Mouse (Mus musculus): Measurements from ENCODE around the gene Pole2. TPM values are rescaled to one million over a fixed set of nuclear protein-coding genes. Genes with fewer than 3 reads are reported as not detected.
A peak's percentile ranks its signal among the peaks of the same experiment; 100 is the strongest.

The Pole2 gene
- 32.6 and 35.3 TPM in 2 replicates for polyA plus RNA-seq (2016; fragmentation: Nextera tagmentation; extraction: Ambion mirVana)

DNA sequence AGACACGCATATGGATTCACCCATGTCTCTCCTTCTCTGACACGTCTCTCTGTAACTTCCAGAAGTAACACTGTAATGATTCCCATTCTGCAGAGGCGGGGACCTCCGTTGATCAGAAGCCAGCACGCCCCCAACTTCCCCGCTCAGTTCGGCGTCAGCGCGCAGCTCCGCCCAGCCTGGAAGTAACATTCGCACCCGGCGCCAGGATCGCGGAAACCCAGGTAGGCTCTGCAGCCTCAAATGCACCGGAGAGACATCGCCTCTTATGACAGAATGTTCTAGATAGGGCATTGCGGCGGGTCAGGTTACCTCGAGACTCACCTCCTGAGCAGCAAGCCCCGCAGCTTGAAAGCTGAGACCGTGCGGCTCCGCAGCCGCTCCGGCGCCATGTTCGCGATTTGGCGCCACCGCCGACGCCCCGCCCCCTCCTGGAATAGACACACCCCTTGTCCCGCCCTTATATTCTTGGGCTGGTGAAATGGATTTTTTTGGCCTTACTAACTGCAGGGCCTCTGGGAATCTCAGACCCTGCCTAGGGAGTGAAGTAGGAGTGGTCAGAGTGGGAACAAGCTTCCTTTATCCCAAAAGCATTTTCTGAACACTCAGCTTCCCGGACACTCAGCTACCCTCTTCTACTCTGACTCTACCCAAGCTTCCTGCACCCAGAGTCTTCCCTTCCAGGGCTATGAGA, at the start of gene Pole2:
Gene Pole2 (minus strand): TSS at position 420 of the 691 bp plus-strand sequence.
- Histone ChIP-seq H3K4me3 (peak within 1 kb of the TSS; percentile 80), H3K4me1 (peaks cover 10% of the 10 kb centered on the region), H3K9me3 (replicated peaks) (no peaks in the 10 kb centered on the region), H3K27me3 (ENCODE audit: low read depth, poor library complexity, severe bottlenecking) (no peaks in the 10 kb centered on the region), H3K36me3 (peaks cover 29% of the 10 kb centered on the region), H3K27ac (peak within 1 kb of the TSS; percentile 96)
- WGBS = under 1% methylated on average over 37 of the region's 37 CpGs
- peak; percentile 91 for DNase-seq (ENCODE audit: low spot score)

- WGBS = 80% methylated on average over 2 of the region's 2 CpGs
- no peaks in the 10 kb centered on the region for H3K27me3 ChIP-seq (ENCODE audit: low read depth, poor library complexity, severe bottlenecking)
- no peak overlapping the region for H3K27ac ChIP-seq
- no peak overlapping the region for H3K4me3 ChIP-seq
- H3K4me1 ChIP-seq = no peaks in the 10 kb centered on the region
- no peak for DNase-seq (ENCODE audit: low spot score)
- H3K9me3 ChIP-seq (replicated peaks) = no peaks in the 10 kb centered on the region
- no peaks in the 10 kb centered on the region for H3K36me3 ChIP-seq
These were observed 41.0 kb upstream of the Pole2 start for GRCm38 (mm10) chr12:69268956-69269355.

GRCm38 (mm10) chr12:69267956-69268632, 40.1 kb upstream of the Pole2 start:
- no peak overlapping the region for H3K4me3 ChIP-seq
- no peak overlapping the region for H3K27ac ChIP-seq
- no peaks in the 10 kb centered on the region for H3K36me3 ChIP-seq
- H3K27me3 ChIP-seq (ENCODE audit: low read depth, poor library complexity, severe bottlenecking) = no peaks in the 10 kb centered on the region
- DNase-seq (ENCODE audit: low spot score) = no peak
- no peaks in the 10 kb centered on the region for H3K9me3 ChIP-seq (replicated peaks)
- no peaks in the 10 kb centered on the region for H3K4me1 ChIP-seq
- 82% methylated on average over 11 of the region's 11 CpGs for WGBS

DNA sequence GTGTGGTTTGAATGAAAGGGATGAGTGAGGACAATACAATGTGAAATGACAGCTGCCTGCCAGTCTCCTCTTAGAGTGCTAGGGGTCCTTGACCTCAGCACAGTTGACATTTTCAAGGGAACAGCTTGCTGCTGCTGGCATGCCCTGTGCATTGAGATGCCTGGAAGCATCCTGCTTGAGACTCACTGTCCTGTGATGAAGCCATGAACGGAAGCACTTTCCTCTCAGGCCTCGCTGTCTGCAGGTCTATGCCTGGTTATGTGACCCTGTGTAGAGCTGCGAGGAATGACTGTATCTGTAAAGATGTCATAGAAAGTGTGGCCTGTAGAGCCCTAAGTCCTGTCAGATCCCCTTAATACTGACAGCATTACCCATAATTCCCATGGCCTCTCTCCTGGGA, 37.0 kb upstream of the Pole2 start:
- no peak overlapping the region for H3K4me3 ChIP-seq

DNA sequence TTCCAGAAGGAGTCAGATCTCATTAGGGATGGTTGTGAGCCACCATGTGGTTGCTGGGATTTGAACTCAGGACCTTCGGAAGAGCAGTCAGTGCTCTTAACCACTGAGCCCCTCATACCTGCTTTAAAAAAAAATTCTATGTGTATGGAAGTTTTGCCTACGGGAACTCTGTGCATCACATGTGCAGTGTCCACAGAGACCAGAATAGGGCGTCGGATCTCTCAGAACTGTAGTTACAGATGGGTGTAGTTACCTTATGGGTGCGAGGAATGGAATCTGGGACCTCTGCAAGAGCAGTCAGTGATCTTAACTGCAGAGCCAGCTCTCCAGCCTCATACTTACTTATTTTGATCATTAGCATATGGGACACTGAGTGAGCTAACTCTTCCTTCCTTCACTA, 34.3 kb upstream of the Pole2 start:
- no peak for DNase-seq (ENCODE audit: low spot score)
- no peaks in the 10 kb centered on the region for H3K4me1 ChIP-seq
- no peaks in the 10 kb centered on the region for H3K36me3 ChIP-seq
- H3K27ac ChIP-seq = no peak overlapping the region
- H3K27me3 ChIP-seq (ENCODE audit: low read depth, poor library complexity, severe bottlenecking) = no peaks in the 10 kb centered on the region
- no peaks in the 10 kb centered on the region for H3K9me3 ChIP-seq (replicated peaks)
- no peak overlapping the region for H3K4me3 ChIP-seq
- 95% methylated on average over 5 of the region's 5 CpGs for WGBS

More for the DNA sequence above, 37.0 kb upstream of the Pole2 start:
- Histone ChIP-seq H3K27ac (no peak overlapping the region), H3K9me3 (replicated peaks) (no peaks in the 10 kb centered on the region), H3K4me1 (no peaks in the 10 kb centered on the region), H3K36me3 (no peaks in the 10 kb centered on the region), H3K27me3 (ENCODE audit: low read depth, poor library complexity, severe bottlenecking) (no peaks in the 10 kb centered on the region)
- DNase-seq (ENCODE audit: low spot score) = no peak
- WGBS = 91% methylated on average over 3 of the region's 3 CpGs

DNA sequence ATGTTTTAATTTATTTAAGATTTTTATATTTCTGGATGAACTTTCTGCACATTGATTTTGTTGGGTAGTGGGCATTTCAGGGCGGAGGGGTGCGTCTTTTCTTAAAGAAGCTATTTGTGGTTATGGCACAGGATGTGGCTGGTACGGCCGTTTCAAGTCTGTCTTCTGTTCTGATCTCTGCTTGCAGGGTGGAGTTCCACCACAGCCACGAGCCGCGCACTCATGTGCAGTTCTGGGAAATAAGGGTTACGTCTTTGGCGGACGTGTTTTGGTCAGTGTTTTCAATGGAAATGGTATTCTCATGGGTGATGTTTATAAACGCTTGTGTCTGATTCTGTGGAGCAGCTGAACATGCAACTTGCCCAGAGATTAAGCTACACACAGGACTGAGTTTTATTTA, 29.8 kb upstream of the Pole2 start:
- DNase-seq (ENCODE audit: low spot score) = no peak
- WGBS = 88% methylated on average over 11 of the region's 11 CpGs
- no peaks in the 10 kb centered on the region for H3K9me3 ChIP-seq (replicated peaks)
- H3K4me1 ChIP-seq = 0 out of 2 replicates have a peak, but pooled peaks cover 3% of the 10 kb centered on the region
- no peaks in the 10 kb centered on the region for H3K36me3 ChIP-seq
- H3K4me3 ChIP-seq = no peak overlapping the region
- no peaks in the 10 kb centered on the region for H3K27me3 ChIP-seq (ENCODE audit: low read depth, poor library complexity, severe bottlenecking)
- no peak overlapping the region for H3K27ac ChIP-seq

DNA sequence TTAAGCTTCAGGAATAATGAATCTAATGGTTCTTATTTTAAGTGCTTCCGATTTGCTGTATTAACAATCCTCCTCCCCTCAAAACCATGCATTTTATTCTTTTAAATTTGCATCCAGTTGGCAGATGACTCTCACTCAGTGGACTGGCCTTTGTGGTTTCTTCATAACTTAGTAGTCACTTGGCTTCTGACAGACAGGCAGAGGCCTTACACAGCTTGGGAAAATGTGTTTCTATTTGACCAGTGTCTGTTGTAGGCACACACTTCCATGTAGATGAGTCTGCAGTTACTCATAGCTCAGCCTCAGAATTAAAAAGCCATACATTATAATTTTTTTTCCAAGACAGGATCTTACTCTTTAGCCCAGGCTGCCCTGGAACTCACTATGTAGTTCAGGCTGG, 25.8 kb upstream of the Pole2 start:
- Histone ChIP-seq H3K27ac (no peak overlapping the region), H3K4me1 (0 out of 2 replicates have a peak, but pooled peaks cover 4% of the 10 kb centered on the region), H3K27me3 (ENCODE audit: low read depth, poor library complexity, severe bottlenecking) (no peaks in the 10 kb centered on the region), H3K9me3 (replicated peaks) (no peaks in the 10 kb centered on the region), H3K36me3 (no peaks in the 10 kb centered on the region), H3K4me3 (no peak overlapping the region)
- DNase-seq (ENCODE audit: low spot score) = no peak
- WGBS = 95% methylated on average over 1 of the region's 1 CpGs

- H3K4me1 ChIP-seq = 0 out of 2 replicates have a peak, but pooled peaks cover 4% of the 10 kb centered on the region
- H3K36me3 ChIP-seq = no peaks in the 10 kb centered on the region
- no peak for DNase-seq (ENCODE audit: low spot score)
- WGBS = 86% methylated on average over 8 of the region's 8 CpGs
- no peak overlapping the region for H3K27ac ChIP-seq
- no peaks in the 10 kb centered on the region for H3K9me3 ChIP-seq (replicated peaks)
- no peak overlapping the region for H3K4me3 ChIP-seq
- H3K27me3 ChIP-seq (ENCODE audit: low read depth, poor library complexity, severe bottlenecking) = no peaks in the 10 kb centered on the region
These were observed 22.8 kb upstream of the Pole2 start for GRCm38 (mm10) chr12:69250756-69251155.

- Histone ChIP-seq H3K4me3 (no peak overlapping the region), H3K27ac (no peak overlapping the region), H3K27me3 (ENCODE audit: low read depth, poor library complexity, severe bottlenecking) (no peaks in the 10 kb centered on the region), H3K9me3 (replicated peaks) (no peaks in the 10 kb centered on the region), H3K36me3 (no peaks in the 10 kb centered on the region), H3K4me1 (0 out of 2 replicates have a peak, but pooled peaks cover 4% of the 10 kb centered on the region)
- DNase-seq (ENCODE audit: low spot score) = no peak
- 89% methylated on average over 4 of the region's 4 CpGs for WGBS
These were observed 21.8 kb upstream of the Pole2 start for GRCm38 (mm10) chr12:69249766-69250165.

DNA sequence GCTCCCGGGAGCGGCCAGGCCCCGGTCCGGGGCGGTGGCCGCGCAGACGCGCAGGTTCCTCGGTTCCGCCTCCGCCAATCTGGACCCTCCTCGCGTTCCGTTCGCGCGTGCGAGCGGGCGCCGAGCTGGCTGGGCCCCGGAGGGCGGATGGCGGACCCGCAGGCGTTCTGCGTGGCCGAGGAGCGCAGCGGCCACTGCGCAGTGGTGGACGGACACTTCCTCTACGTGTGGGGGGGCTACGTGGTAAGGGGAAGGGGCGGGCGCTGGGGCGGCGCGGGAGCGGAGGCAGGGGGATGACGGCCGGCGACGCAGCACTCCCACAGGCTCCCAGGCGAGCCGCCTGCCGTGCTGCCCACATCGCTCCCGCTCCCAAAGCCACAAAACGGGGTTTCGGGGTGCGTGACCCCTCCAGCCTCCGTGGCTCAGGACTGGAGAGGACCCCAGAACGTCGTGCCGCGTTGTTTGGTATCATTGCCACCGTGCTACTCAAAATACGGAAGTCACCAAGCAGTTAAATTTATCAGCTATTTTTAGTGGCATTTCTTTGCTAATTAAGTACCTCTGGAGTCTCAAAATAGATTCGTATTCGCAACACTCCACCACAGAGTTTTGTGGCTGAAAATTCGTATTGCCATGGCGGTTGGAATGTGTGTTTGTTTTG, 13.9 kb upstream of the Pole2 start:
- Histone ChIP-seq H3K27ac (peak overlapping the region; percentile 91), H3K4me1 (peaks cover 13% of the 10 kb centered on the region), H3K36me3 (no peaks in the 10 kb centered on the region), H3K27me3 (ENCODE audit: low read depth, poor library complexity, severe bottlenecking) (no peaks in the 10 kb centered on the region), H3K4me3 (peak overlapping the region; percentile 67), H3K9me3 (replicated peaks) (no peaks in the 10 kb centered on the region)
- under 1% methylated on average over 63 of the region's 64 CpGs for WGBS
- DNase-seq (ENCODE audit: low spot score) = peak; percentile 85

DNA sequence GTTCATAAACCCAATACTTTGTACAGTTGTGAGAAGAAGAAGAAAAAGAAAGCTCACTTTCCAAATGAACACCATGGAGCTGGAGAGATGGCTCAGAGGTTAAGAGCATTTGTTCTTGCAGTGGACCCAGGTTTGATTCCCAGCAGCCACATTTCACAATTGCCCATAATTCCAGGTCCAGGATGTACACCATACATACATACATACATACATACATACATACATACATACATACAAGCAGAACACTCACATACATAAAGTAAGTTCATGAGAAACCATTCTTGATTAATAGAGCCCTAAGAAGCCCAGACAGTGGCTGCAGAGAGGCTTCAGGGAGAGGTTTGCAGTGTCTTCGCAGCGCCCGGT, 13.4 kb upstream of the Pole2 start:
- 0% methylated on average over 3 of the region's 3 CpGs for whole genome bisulfite sequencing
- Histone ChIP-seq H3K9me3 (replicated peaks) (no peaks in the 10 kb centered on the region), H3K4me1 (peaks cover 13% of the 10 kb centered on the region), H3K27ac (peak overlapping the region; percentile 91), H3K36me3 (no peaks in the 10 kb centered on the region), H3K4me3 (peak overlapping the region; percentile 67), H3K27me3 (ENCODE audit: low read depth, poor library complexity, severe bottlenecking) (no peaks in the 10 kb centered on the region)
- no peak for DNase-seq (ENCODE audit: low spot score)

DNA sequence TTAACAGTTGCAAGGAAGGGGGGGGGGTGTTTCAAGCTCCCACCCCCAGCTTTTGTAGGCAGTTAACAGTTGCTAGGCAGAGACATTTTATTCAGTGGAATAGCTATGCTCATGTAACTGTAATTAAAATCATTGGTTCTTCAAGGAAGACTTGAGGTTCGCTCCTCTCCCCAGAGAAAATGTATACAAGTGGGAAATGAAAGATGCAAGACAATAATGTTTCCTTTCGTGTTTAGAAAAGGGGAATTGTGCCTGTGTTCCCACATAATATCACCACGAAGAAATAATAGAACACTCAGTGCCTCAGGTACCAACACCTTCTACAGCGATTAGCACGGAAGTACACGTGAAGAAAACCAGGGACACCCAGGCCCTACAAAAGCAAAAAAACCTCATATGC, 12.9 kb upstream of the Pole2 start, which contains the start of gene Klhdc1:
Gene Klhdc1 (plus strand): TSS at position 301 of the 400 bp plus-strand sequence.
- Histone ChIP-seq H3K36me3 (no peaks in the 10 kb centered on the region), H3K4me1 (peaks cover 13% of the 10 kb centered on the region), H3K9me3 (replicated peaks) (no peaks in the 10 kb centered on the region), H3K4me3 (peak within 1 kb of the TSS; percentile 67), H3K27me3 (ENCODE audit: low read depth, poor library complexity, severe bottlenecking) (no peaks in the 10 kb centered on the region), H3K27ac (peak within 1 kb of the TSS; percentile 91)
- DNase-seq (ENCODE audit: low spot score) = no peak
- 67% methylated on average over 6 of the region's 6 CpGs for whole genome bisulfite sequencing

GRCm38 (mm10) chr12:69238284-69238683, 10.3 kb upstream of the Pole2 start:
- Histone ChIP-seq H3K36me3 (no peaks in the 10 kb centered on the region), H3K4me1 (peaks cover 13% of the 10 kb centered on the region), H3K27ac (no peak overlapping the region), H3K9me3 (replicated peaks) (no peaks in the 10 kb centered on the region), H3K4me3 (no peak overlapping the region), H3K27me3 (ENCODE audit: low read depth, poor library complexity, severe bottlenecking) (no peaks in the 10 kb centered on the region)
- 47% methylated on average over 3 of the region's 3 CpGs for WGBS
- DNase-seq (ENCODE audit: low spot score) = no peak
